Mouse (Mus musculus): ENCODE data around the gene Actg1. TPM values are rescaled to one million over a fixed set of nuclear protein-coding genes. Genes with fewer than 3 reads are reported as not detected.

Gene Actg1
- total and polyA plus RNA-seq, 2 experiments from 2014 or later: 714 to 751 TPM

DNA sequence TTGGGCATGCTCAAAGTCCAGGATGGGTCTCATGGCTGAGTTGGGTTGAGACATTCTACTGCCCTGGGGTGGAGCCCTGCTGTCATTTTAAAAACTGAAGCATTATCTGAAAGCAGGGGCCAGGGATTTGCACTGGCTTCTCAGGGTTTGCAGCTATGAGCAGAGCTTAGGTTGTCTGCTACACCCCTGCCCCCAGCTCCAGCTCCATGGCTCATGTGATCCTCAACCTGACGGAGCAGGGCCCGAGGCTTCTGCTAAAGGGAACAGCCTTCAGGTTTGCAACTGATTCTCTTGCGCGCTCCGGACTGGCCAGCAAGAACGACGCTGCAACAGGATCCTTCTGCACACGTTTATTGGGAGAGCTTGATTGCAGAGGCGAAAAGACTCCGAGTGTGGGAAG, 28.2 kb downstream of the Actg1 start:
- H3K4me3 ChIP-seq (ENCODE audit: low read depth, low read length): no peak overlapping the region
- 93% methylated on average over 10 of the region's 10 CpGs for WGBS
- H3K4me2 ChIP-seq (ENCODE audit: low read depth, low read length): no peak overlapping the region
- H3K9ac ChIP-seq (replicated peaks; ENCODE audit: low read depth, low read length): no peak overlapping the region
- peaks cover 15% of the 10 kb centered on the region for H3K4me1 ChIP-seq (ENCODE audit: control insufficient read depth, insufficient read depth)
- H3K27ac ChIP-seq (ENCODE audit: low read depth): no peak overlapping the region
- no peaks in the 10 kb centered on the region for H3K36me3 ChIP-seq (replicated peaks; ENCODE audit: control insufficient read depth, insufficient read depth, low read length)
- no peak for TF ChIP-seq EP300 (IDR thresholded peaks at IDR 0.05; ENCODE audit: low read depth)
- TF ChIP-seq CTCF (IDR thresholded peaks at IDR 0.05; ENCODE audit: low read depth): no peak
- no peaks in the 10 kb centered on the region for H3K27me3 ChIP-seq (ENCODE audit: control insufficient read depth, insufficient read depth, low read length)
- H3K9me3 ChIP-seq (replicated peaks; ENCODE audit: control insufficient read depth, low read length): no peaks in the 10 kb centered on the region
- no peak for ATAC-seq (ENCODE audit: insufficient read depth, low read depth)
- DNase-seq (ENCODE audit: low spot score): no peak

DNA sequence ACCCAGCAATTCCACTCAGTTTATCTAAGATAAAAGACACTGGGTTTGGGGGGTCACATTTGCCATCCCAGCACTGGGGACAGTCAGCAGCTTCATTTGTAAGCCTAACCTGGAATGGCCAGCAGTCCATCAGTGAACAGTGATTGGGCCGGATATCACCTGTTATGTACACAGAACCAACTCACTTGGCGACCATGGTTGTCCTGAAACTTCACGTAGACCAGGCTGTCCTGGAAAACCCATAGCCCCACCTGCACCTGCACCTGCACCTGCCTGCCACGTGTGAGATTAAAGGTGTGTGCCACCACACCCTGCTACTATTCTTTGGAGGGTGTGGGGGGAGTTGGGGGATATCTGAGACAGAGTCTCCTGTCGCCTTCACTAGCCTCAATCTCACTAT, 29.0 kb downstream of the Actg1 start:
- Histone ChIP-seq H3K36me3 (replicated peaks; ENCODE audit: control insufficient read depth, insufficient read depth, low read length) (no peaks in the 10 kb centered on the region), H3K4me3 (ENCODE audit: low read depth, low read length) (no peak overlapping the region), H3K27ac (ENCODE audit: low read depth) (no peak overlapping the region), H3K9me3 (replicated peaks; ENCODE audit: control insufficient read depth, low read length) (no peaks in the 10 kb centered on the region), H3K27me3 (ENCODE audit: control insufficient read depth, insufficient read depth, low read length) (no peaks in the 10 kb centered on the region), H3K9ac (replicated peaks; ENCODE audit: low read depth, low read length) (no peak overlapping the region), H3K4me2 (ENCODE audit: low read depth, low read length) (no peak overlapping the region), H3K4me1 (ENCODE audit: control insufficient read depth, insufficient read depth) (peaks cover 15% of the 10 kb centered on the region)
- DNase-seq (ENCODE audit: low spot score) (no peak), ATAC-seq (ENCODE audit: insufficient read depth, low read depth) (no peak)
- 84% methylated on average over 5 of the region's 5 CpGs for WGBS
- TF ChIP-seq EP300 (IDR thresholded peaks at IDR 0.05; ENCODE audit: low read depth): no peak
- TF ChIP-seq CTCF (IDR thresholded peaks at IDR 0.05; ENCODE audit: low read depth): no peak

DNA sequence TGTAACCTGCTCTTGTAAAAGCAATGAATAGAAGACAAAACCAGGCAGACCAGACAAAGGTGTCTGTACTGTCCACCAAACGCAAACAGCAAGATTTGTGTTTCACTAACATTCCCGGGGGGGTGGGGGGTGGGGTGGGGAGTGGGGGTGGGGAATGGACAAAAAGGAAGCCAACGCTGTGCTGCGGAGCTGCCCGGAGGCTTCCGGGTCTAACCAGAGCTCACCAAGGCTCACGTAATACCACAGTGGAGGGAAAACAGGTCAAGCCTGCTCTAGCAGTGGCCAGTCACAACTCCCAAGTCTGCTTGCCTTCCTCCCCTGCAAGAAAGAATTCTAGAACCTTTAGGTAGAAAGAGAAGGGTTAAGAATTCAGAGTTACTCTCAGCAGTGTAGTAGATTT, 30.9 kb downstream of the Actg1 start:
- Histone ChIP-seq H3K27me3 (ENCODE audit: control insufficient read depth, insufficient read depth, low read length) (no peaks in the 10 kb centered on the region), H3K4me3 (ENCODE audit: low read depth, low read length) (no peak overlapping the region), H3K9me3 (replicated peaks; ENCODE audit: control insufficient read depth, low read length) (no peaks in the 10 kb centered on the region), H3K4me1 (ENCODE audit: control insufficient read depth, insufficient read depth) (peaks cover 15% of the 10 kb centered on the region), H3K4me2 (ENCODE audit: low read depth, low read length) (peak overlapping the region; percentile 90; the same call in 1 of the 2 replicates), H3K27ac (ENCODE audit: low read depth) (peak overlapping the region; percentile 99), H3K9ac (replicated peaks; ENCODE audit: low read depth, low read length) (no peak overlapping the region), H3K36me3 (replicated peaks; ENCODE audit: control insufficient read depth, insufficient read depth, low read length) (no peaks in the 10 kb centered on the region)
- no peak for DNase-seq (ENCODE audit: low spot score)
- no peak for TF ChIP-seq EP300 (IDR thresholded peaks at IDR 0.05; ENCODE audit: low read depth)
- no peak for TF ChIP-seq CTCF (IDR thresholded peaks at IDR 0.05; ENCODE audit: low read depth)
- 67% methylated on average over 7 of the region's 7 CpGs for WGBS
- ATAC-seq (ENCODE audit: insufficient read depth, low read depth): no peak

DNA sequence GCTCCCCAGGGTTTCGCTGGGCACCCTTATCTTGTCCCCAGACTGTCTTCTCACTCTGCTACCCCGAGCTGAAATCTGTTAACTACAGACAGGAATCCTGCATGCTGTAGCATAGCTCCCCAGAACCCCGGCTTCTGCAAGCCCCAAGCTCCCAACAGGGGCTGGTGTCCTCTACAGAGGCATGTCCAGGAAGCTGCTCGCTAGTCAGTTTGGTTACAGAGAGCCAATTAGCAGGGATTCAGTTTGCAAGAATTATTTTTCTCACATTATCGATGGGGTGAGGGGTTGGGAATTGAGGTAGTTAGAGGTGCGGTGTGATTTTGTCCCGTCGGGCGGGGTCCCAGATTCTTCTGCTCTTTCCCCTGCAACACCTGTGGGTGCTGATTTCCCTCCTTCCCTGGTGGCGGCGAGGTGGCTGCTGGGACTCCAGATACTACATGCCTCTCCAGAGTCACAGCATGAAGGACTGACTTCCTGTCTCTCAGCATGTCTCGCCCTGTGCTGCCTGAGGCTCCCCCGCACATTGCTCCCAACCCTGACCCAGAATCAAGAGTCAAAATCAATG, 31.6 kb downstream of the Actg1 start:
- ATAC-seq (ENCODE audit: insufficient read depth, low read depth): peak; percentile 17; the same call in 1 of the 2 replicates
- peak; percentile 76 for DNase-seq (ENCODE audit: low spot score)
- Histone ChIP-seq H3K27ac (ENCODE audit: low read depth) (peak overlapping the region; percentile 99), H3K36me3 (replicated peaks; ENCODE audit: control insufficient read depth, insufficient read depth, low read length) (no peaks in the 10 kb centered on the region), H3K4me1 (ENCODE audit: control insufficient read depth, insufficient read depth) (peaks cover 15% of the 10 kb centered on the region), H3K4me3 (ENCODE audit: low read depth, low read length) (peak overlapping the region; percentile 50), H3K4me2 (ENCODE audit: low read depth, low read length) (peak overlapping the region; percentile 90), H3K9ac (replicated peaks; ENCODE audit: low read depth, low read length) (peak overlapping the region; percentile 71), H3K9me3 (replicated peaks; ENCODE audit: control insufficient read depth, low read length) (no peaks in the 10 kb centered on the region), H3K27me3 (ENCODE audit: control insufficient read depth, insufficient read depth, low read length) (no peaks in the 10 kb centered on the region)
- TF ChIP-seq EP300 (IDR thresholded peaks at IDR 0.05; ENCODE audit: low read depth): no peak
- no peak for TF ChIP-seq CTCF (IDR thresholded peaks at IDR 0.05; ENCODE audit: low read depth)
- WGBS: 7% methylated on average over 13 of the region's 13 CpGs

DNA sequence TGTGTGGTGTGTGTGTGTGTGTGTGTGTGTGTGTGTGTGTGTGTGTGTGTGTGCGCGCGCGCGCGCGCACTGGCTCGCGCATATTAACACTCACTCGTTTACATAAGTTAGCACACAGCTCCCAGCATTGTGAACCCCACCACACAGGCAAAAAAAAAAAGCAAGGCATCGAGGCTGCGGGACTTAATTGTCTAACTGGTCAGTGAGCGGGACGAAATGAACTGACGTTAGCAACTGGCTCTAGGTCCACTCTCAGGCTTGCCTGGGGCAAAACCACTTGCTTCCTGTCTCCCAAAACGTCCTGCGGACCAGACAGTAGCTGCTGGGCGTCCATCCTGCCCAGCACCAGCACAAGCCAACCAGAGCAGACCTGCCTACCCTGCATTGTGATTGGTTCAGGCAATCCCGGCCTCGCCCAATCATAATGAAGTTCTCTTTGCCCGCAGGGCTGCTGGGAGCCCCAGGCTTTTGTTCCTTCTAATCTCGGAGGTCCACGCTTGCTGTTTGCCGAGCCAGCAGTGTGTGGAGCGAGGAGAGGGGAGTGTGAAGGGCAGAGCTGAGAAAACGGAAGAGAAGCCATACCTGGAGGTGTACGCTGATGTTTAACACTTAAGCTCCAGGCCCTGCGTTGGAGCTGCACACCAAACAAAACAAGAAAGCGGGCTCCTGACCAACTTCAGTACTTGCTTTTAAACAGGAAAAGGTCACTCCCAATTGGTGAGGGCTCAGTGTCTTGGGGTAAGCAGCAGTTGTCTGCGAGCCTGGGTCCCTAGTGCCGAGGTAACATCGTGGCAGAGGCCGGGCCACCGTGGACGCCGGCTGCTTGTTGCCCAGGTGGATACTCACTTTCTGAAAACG, 32.3 kb downstream of the Actg1 start:
- H3K4me2 ChIP-seq (ENCODE audit: low read depth, low read length): peak overlapping the region; percentile 90
- H3K9me3 ChIP-seq (replicated peaks; ENCODE audit: control insufficient read depth, low read length): no peaks in the 10 kb centered on the region
- H3K4me1 ChIP-seq (ENCODE audit: control insufficient read depth, insufficient read depth): peaks cover 22% of the 10 kb centered on the region
- 5% methylated on average over 37 of the region's 37 CpGs for WGBS
- peak overlapping the region; percentile 99 for H3K27ac ChIP-seq (ENCODE audit: low read depth)
- ATAC-seq (ENCODE audit: insufficient read depth, low read depth) (peak; percentile 97), DNase-seq (ENCODE audit: low spot score) (peak; percentile 97)
- no peak for TF ChIP-seq CTCF (IDR thresholded peaks at IDR 0.05; ENCODE audit: low read depth)
- peak; percentile 74; the same call in 1 of the 2 replicates for TF ChIP-seq EP300 (IDR thresholded peaks at IDR 0.05; ENCODE audit: low read depth)
- no peaks in the 10 kb centered on the region for H3K27me3 ChIP-seq (ENCODE audit: control insufficient read depth, insufficient read depth, low read length)
- peak overlapping the region; percentile 50 for H3K4me3 ChIP-seq (ENCODE audit: low read depth, low read length)
- H3K9ac ChIP-seq (replicated peaks; ENCODE audit: low read depth, low read length): peak overlapping the region; percentile 71
- no peaks in the 10 kb centered on the region for H3K36me3 ChIP-seq (replicated peaks; ENCODE audit: control insufficient read depth, insufficient read depth, low read length)

All from heart, postnatal 0 days (tissue).